Mouse (Mus musculus) E14TG2a.4 (cell line): Measurements from ENCODE around the gene Lpp.

ENCODE experiments used
- H3K27me3 ChIP-seq: 2 replicates; pipeline ENCODE4 v1.6.1; 2014; ENCODE audit warnings: low read length, control low read depth; ENCODE audit not compliant: insufficient read depth
- H3K36me3 ChIP-seq: 2 replicates; pipeline ENCODE4 v1.6.1; 2014; ENCODE audit warnings: low read length, control low read depth; ENCODE audit not compliant: insufficient read depth
- H3K4me1 ChIP-seq: replicated peaks from 2 replicates; pipeline ENCODE4 v1.6.1; 2014; ENCODE audit warnings: low read depth, low read length, control low read depth
- H3K4me3 ChIP-seq: replicated peaks from 2 replicates; pipeline ENCODE4 v1.5.1; 2014; ENCODE audit warnings: mild to moderate bottlenecking, low read length
- H3K9me3 ChIP-seq: 2 replicates; pipeline ENCODE4 v1.6.1; 2014; ENCODE audit warnings: low read length, control low read depth
- CTCF ChIP-seq: conservative IDR thresholded peaks from 2 replicates; pipeline ENCODE4 v1.5.1; 2014; ENCODE audit warnings: low read length
- NANOG ChIP-seq: IDR thresholded peaks from 2 replicates; pipeline ENCODE4 v1.6.1; 2014; ENCODE audit warnings: borderline replicate concordance, low read length, mixed read lengths
- POU5F1 ChIP-seq: IDR thresholded peaks from 2 replicates; pipeline ENCODE4 v1.6.1; 2014; ENCODE audit warnings: low read length, borderline replicate concordance

Lpp gene

GRCm38 (mm10) chr16:24506740-24507139 lies 113.4 kb downstream of the Lpp start:
- TF ChIP-seq CTCF (no peak), NANOG (no peak), POU5F1 (no peak)
- no peaks in the 10 kb centered on the region for H3K27me3 ChIP-seq
- H3K4me3 ChIP-seq = no peak overlapping the region
- H3K9me3 ChIP-seq = no peaks in the 10 kb centered on the region
- H3K4me1 ChIP-seq = peaks cover 16% of the 10 kb centered on the region
- H3K36me3 ChIP-seq = no peaks in the 10 kb centered on the region

- Histone ChIP-seq H3K9me3 (no peaks in the 10 kb centered on the region), H3K36me3 (no peaks in the 10 kb centered on the region), H3K27me3 (no peaks in the 10 kb centered on the region), H3K4me1 (peaks cover 21% of the 10 kb centered on the region), H3K4me3 (no peak overlapping the region)
- TF ChIP-seq NANOG (no peak), CTCF (no peak), POU5F1 (no peak)
These were observed 114.7 kb downstream of the Lpp start for GRCm38 (mm10) chr16:24507927-24508540.

- Histone ChIP-seq H3K4me1 (peaks cover 21% of the 10 kb centered on the region), H3K9me3 (no peaks in the 10 kb centered on the region), H3K4me3 (no peak overlapping the region), H3K36me3 (no peaks in the 10 kb centered on the region), H3K27me3 (no peaks in the 10 kb centered on the region)
- TF ChIP-seq CTCF (no peak), POU5F1 (no peak), NANOG (no peak)
These were observed 115.9 kb downstream of the Lpp start for GRCm38 (mm10) chr16:24509100-24509812.

DNA sequence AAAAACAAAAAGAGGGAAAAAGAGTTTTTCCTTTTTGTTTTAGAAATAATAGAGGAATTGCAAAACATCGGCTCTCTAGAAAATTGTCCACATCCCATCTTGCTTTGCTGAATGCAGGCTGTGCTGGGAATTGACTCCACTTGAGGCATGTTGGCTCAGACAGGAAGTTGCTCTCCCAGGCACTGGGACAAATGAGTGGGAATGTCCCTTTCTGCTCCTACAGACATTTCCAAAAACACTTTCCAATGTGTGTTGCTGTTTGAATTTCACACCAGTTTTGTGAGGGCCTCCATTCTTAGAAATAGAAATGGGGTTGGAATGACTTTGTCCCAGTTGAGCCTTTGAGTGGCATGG lies 116.5 kb downstream of the Lpp start:
- Histone ChIP-seq H3K4me3 (no peak overlapping the region), H3K36me3 (no peaks in the 10 kb centered on the region), H3K9me3 (no peaks in the 10 kb centered on the region), H3K27me3 (no peaks in the 10 kb centered on the region), H3K4me1 (peaks cover 21% of the 10 kb centered on the region)
- TF ChIP-seq CTCF (no peak), POU5F1 (no peak), NANOG (no peak)

- Histone ChIP-seq H3K4me3 (no peak overlapping the region), H3K27me3 (no peaks in the 10 kb centered on the region), H3K9me3 (no peaks in the 10 kb centered on the region), H3K36me3 (no peaks in the 10 kb centered on the region), H3K4me1 (peaks cover 30% of the 10 kb centered on the region)
- TF ChIP-seq NANOG (no peak), POU5F1 (no peak), CTCF (no peak)
These were observed 119.9 kb downstream of the Lpp start for GRCm38 (mm10) chr16:24513228-24513627.

DNA sequence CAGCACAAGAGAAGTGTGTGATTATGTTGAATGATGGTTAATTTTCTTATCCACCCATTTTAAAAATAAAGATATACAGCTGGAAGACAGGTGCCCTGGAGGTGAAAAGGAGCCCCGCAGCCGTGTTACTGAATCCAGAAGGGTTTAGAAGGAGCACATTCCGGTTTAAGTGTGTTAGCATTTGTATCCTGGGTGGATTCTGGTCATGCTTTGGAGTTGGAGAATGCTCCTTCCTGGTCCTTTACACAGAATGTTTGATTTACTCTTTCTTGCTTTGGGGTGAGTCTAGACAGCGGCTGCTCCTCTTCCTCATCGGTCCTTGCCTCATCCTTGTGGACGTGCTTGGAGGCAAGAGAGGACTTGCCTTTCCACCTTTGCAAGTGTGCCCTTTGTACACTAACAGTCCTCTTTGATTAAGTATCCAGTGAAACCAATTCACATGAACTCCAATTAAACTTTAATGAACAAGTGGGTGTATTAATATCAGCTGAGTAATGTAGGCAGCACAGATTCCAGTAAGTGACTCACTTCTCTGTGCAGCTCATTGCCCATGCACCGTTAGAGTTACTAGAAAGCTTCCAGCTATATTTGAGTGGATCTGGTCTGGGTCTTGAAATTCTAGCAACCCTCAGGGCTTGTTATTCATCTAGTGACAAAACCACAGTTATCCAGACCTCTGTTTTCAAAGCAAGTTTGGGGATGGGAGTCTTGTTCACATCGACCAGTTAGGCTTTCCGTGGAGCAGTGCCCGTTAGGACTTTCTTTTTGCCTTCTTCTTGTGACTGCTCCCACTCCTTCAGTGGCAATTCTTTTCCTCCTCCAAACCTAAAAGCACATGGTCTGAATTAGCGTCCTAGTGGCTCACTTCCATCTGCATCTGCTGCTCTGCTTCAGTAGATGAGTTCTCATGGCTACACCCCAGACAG lies 121.8 kb downstream of the Lpp start:
- Histone ChIP-seq H3K9me3 (no peaks in the 10 kb centered on the region), H3K36me3 (no peaks in the 10 kb centered on the region), H3K4me3 (no peak overlapping the region), H3K27me3 (no peaks in the 10 kb centered on the region), H3K4me1 (peaks cover 40% of the 10 kb centered on the region)
- TF ChIP-seq NANOG = no peak
- TF ChIP-seq CTCF = no peak
- TF ChIP-seq POU5F1 = no peak

- no peak overlapping the region for H3K4me3 ChIP-seq
- no peaks in the 10 kb centered on the region for H3K36me3 ChIP-seq
These were observed 123.7 kb downstream of the Lpp start for GRCm38 (mm10) chr16:24516993-24517392.

DNA sequence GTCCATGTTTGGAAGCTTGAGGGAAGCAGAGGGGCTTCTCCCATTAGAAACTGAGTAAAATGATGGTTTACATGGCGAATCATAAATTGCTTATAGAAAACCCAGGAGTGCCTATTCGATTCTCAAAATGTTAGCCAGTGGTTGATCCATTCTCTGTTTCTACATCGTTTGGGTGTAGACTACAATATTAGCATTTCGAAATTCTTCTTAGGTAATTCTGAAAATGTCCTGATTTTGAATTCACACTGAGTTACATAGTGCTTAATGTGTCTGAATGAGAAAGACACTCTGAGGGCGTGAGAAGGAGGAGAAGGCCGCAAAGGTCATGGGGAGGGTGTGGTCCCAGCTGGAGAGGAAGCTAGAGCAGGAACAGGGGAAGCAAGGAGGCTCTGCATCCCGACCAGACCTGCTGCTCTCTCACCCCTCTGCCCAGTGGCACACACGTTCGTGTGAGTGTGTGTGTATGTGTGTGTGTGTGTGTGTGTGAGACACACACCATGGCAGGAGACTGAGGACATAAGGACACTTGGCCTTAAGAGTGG lies 124.3 kb downstream of the Lpp start:
- no peak for TF ChIP-seq CTCF
- no peak for TF ChIP-seq NANOG
- TF ChIP-seq POU5F1 = no peak
- Histone ChIP-seq H3K4me3 (no peak overlapping the region), H3K9me3 (no peaks in the 10 kb centered on the region), H3K4me1 (peaks cover 35% of the 10 kb centered on the region), H3K27me3 (no peaks in the 10 kb centered on the region), H3K36me3 (no peaks in the 10 kb centered on the region)

More at GRCm38 (mm10) chr16:24516993-24517392, 123.7 kb downstream of the Lpp start:
- no peak for TF ChIP-seq POU5F1
- TF ChIP-seq NANOG = no peak
- TF ChIP-seq CTCF = no peak
- no peaks in the 10 kb centered on the region for H3K9me3 ChIP-seq
- H3K4me1 ChIP-seq = peaks cover 40% of the 10 kb centered on the region
- no peaks in the 10 kb centered on the region for H3K27me3 ChIP-seq
